Mouse (Mus musculus): ENCODE results near the gene Lmod3.

DNA sequence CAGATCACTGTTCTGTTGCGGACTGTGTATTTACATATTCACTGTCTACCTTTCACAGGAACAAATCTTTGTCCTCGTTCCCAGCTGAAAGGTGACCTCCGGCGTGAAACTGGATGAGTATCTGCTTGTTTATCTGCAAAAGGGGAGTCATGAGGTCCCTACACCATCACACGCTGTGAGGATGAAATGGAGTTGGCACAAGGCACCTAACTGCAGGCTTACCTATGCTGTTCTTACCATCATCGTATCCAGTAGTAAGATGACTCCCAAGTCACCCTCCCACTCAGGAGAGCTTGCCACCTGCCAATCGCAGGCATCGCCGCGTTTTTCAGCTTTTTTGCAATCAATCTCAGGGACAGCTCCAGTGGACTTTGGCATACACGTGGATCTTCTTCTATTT, 17.0 kb upstream of the Lmod3 start:
- TF ChIP-seq EP300 (IDR thresholded peaks at IDR 0.05; ENCODE audit: low read depth), result peak; percentile 80
- no peak for TF ChIP-seq CTCF (IDR thresholded peaks at IDR 0.05; ENCODE audit: low read depth)
